Mouse (Mus musculus): ENCODE data around the gene B4galt5. TPM values are rescaled to one million over a fixed set of nuclear protein-coding genes. Genes with fewer than 3 reads are reported as not detected.

B4galt5 gene
- total and polyA plus RNA-seq, 3 experiments = 4.6 to 34.4 (median 6.5) TPM

- TF ChIP-seq ZC3H11A (IDR thresholded peaks at IDR 0.05; ENCODE audit: low read depth, low read length) = no peak
Observed at GRCm38 (mm10) chr2:167335066-167335465, 13.9 kb downstream of the B4galt5 start (continued).

GRCm38 (mm10) chr2:167334312-167334711 is 14.7 kb downstream of the B4galt5 start:
- Histone ChIP-seq H3K79me2 (ENCODE audit: control insufficient read depth, insufficient read depth, low read length, poor library complexity) (no peaks in the 10 kb centered on the region; the same call in 1 of the 2 replicates), H3K9me3 (replicated peaks; ENCODE audit: insufficient read depth, low read length) (no peaks in the 10 kb centered on the region), H3K27me3 (ENCODE audit: control insufficient read depth in 1 of 2, insufficient read depth in 2 of 2, low read length in 2 of 2) (no peaks in the 10 kb centered on the region), H3K27ac (ENCODE audit: control insufficient read depth, low read depth, low read length) (peak overlapping the region; percentile 88), H3K9ac (ENCODE audit: control insufficient read depth, low read depth, low read length, poor library complexity, severe bottlenecking) (peak overlapping the region; percentile 21; the same call in 1 of the 2 replicates), H3K36me3 (ENCODE audit: control insufficient read depth in 1 of 2, insufficient read depth in 2 of 2, low read length in 2 of 2) (peaks cover 0 to 54% of the 10 kb centered on the region in 2 experiments; a peak in 2 of 4 replicates), H3K4me3 (ENCODE audit: control insufficient read depth in 1 of 2, insufficient read depth in 1 of 2, low read depth in 2 of 2, low read length in 2 of 2) (no peak overlapping the region), H3K4me1 (ENCODE audit: control insufficient read depth in 1 of 2, insufficient read depth in 2 of 2, low read length in 2 of 2) (peaks cover 40 to 60% of the 10 kb centered on the region in 2 experiments)
- no peak for DNase-seq (ENCODE audit: low read depth, low spot score)
- TF ChIP-seq RCOR1 (IDR thresholded peaks at IDR 0.05; ENCODE audit: low read depth, low read length) (no peak), POLR2A (IDR thresholded peaks at IDR 0.05; ENCODE audit: control insufficient read depth in 1 of 2, insufficient read depth in 1 of 2, low read depth in 1 of 2, low read length in 2 of 2, poor library complexity in 1 of 2) (no peak), MXI1 (IDR thresholded peaks at IDR 0.05; ENCODE audit: low read depth, low read length) (no peak), HCFC1 (IDR thresholded peaks at IDR 0.05; ENCODE audit: low read depth, low read length) (no peak), NRF1 (IDR thresholded peaks at IDR 0.05; ENCODE audit: insufficient read depth, low read depth, low read length, poor library complexity, severe bottlenecking) (no peak), GATA1 (IDR thresholded peaks at IDR 0.05; ENCODE audit: low read depth, low read length) (no peak; the same call in 1 of the 2 replicates), E2F4 (IDR thresholded peaks at IDR 0.05; ENCODE audit: borderline replicate concordance, low read depth, low read length) (no peak), ZKSCAN1 (IDR thresholded peaks at IDR 0.05; ENCODE audit: low read depth, low read length) (no peak)

GRCm38 (mm10) chr2:167333450-167333849 is 15.5 kb downstream of the B4galt5 start:
- Histone ChIP-seq H3K4me1 (ENCODE audit: control insufficient read depth in 1 of 2, insufficient read depth in 2 of 2, low read length in 2 of 2) (peaks cover 40 to 60% of the 10 kb centered on the region in 2 experiments), H3K79me2 (ENCODE audit: control insufficient read depth, insufficient read depth, low read length, poor library complexity) (no peaks in the 10 kb centered on the region; the same call in 1 of the 2 replicates), H3K4me3 (ENCODE audit: control insufficient read depth in 1 of 2, insufficient read depth in 1 of 2, low read depth in 2 of 2, low read length in 2 of 2) (no peak overlapping the region), H3K36me3 (ENCODE audit: control insufficient read depth in 1 of 2, insufficient read depth in 2 of 2, low read length in 2 of 2) (peaks cover 0 to 54% of the 10 kb centered on the region in 2 experiments; a peak in 2 of 4 replicates), H3K9ac (ENCODE audit: control insufficient read depth, low read depth, low read length, poor library complexity, severe bottlenecking) (no peak overlapping the region), H3K9me3 (replicated peaks; ENCODE audit: insufficient read depth, low read length) (no peaks in the 10 kb centered on the region), H3K27me3 (ENCODE audit: control insufficient read depth in 1 of 2, insufficient read depth in 2 of 2, low read length in 2 of 2) (no peaks in the 10 kb centered on the region), H3K27ac (ENCODE audit: control insufficient read depth, low read depth, low read length) (no peak overlapping the region; the same call in 1 of the 2 replicates)
- TF ChIP-seq JUND (IDR thresholded peaks at IDR 0.05; ENCODE audit: low read depth, low read length) = no peak
- no peak for TF ChIP-seq USF2 (IDR thresholded peaks at IDR 0.05; ENCODE audit: borderline replicate concordance in 1 of 2, insufficient read depth in 1 of 2, low read depth in 1 of 2, low read length in 2 of 2)
- no peak for TF ChIP-seq BHLHE40 (IDR thresholded peaks at IDR 0.05; ENCODE audit: borderline replicate concordance, low read depth, low read length)
- no peak for TF ChIP-seq HCFC1 (IDR thresholded peaks at IDR 0.05; ENCODE audit: low read depth, low read length)
- TF ChIP-seq UBTF (IDR thresholded peaks at IDR 0.05; ENCODE audit: borderline replicate concordance, insufficient read depth, low read depth, low read length) = no peak
- TF ChIP-seq ZC3H11A (IDR thresholded peaks at IDR 0.05; ENCODE audit: low read depth, low read length) = no peak
- TF ChIP-seq POLR2AphosphoS2 (IDR thresholded peaks at IDR 0.05; ENCODE audit: low read length) = no peak
- no peak for TF ChIP-seq ZNF384 (IDR thresholded peaks at IDR 0.05; ENCODE audit: low read depth, low read length)
- TF ChIP-seq ELF1 (IDR thresholded peaks at IDR 0.05; ENCODE audit: low read depth, low read length) = no peak
- no peak for TF ChIP-seq SMC3 (IDR thresholded peaks at IDR 0.05; ENCODE audit: low read depth, low read length)
- TF ChIP-seq MYB (IDR thresholded peaks at IDR 0.05; ENCODE audit: low read depth, low read length) = no peak
- TF ChIP-seq MAZ (IDR thresholded peaks at IDR 0.05; ENCODE audit: low read depth, low read length) = no peak
- no peak for TF ChIP-seq NELFE (IDR thresholded peaks at IDR 0.05; ENCODE audit: low read depth, low read length)
- no peak for TF ChIP-seq USF1 (IDR thresholded peaks at IDR 0.05; ENCODE audit: low read depth, low read length)
- DNase-seq (ENCODE audit: low read depth, low spot score) = no peak
